Mouse (Mus musculus) forebrain, embryonic 14.5 days (tissue): ENCODE results near the gene Fam120a. TPM values are rescaled to one million over a fixed set of nuclear protein-coding genes. Genes with fewer than 3 reads are reported as not detected.

Experiments used
- ATAC-seq: fragments of 200-750 bp; cut with Nextera tagmentation; 2 replicates; pipeline ENCODE4 v1.8.0; 2017; ENCODE audit warnings: mild to moderate bottlenecking, moderate library complexity
- DNase-seq: peaks from one replicate; pipeline ENCODE4 v3.0.0-alpha.2; 2015; ENCODE audit warnings: low spot score
- H3K27ac ChIP-seq: fragments of 300-500 bp; sonication (generic); 2 replicates; pipeline ENCODE4 v1.5.1; 2014; ENCODE audit warnings: low read depth, mild to moderate bottlenecking, control low read depth, low read length, moderate library complexity
- H3K27me3 ChIP-seq: fragments of 300-500 bp; sonication (generic); replicated peaks from 2 replicates; pipeline ENCODE4 v1.6.1; 2014; ENCODE audit warnings: low read length, control low read depth, mixed read lengths; ENCODE audit not compliant: control insufficient read depth, insufficient read depth
- H3K36me3 ChIP-seq: fragments of 300-500 bp; sonication (generic); 2 replicates; pipeline ENCODE4 v1.6.1; 2014; ENCODE audit warnings: low read length, control low read depth; ENCODE audit not compliant: control insufficient read depth, insufficient read depth
- H3K4me1 ChIP-seq: fragments of 300-500 bp; sonication (generic); 2 replicates; pipeline ENCODE4 v1.6.1; 2014; ENCODE audit warnings: antibody characterized with exemption, low read length, control low read depth; ENCODE audit not compliant: control insufficient read depth, insufficient read depth
- H3K4me2 ChIP-seq: fragments of 300-500 bp; sonication (generic); 2 replicates; pipeline ENCODE4 v1.6.1; 2014; ENCODE audit warnings: mild to moderate bottlenecking, control low read depth, low read length
- H3K4me3 ChIP-seq: fragments of 300-500 bp; sonication (generic); 2 replicates; pipeline ENCODE4 v1.5.1; 2014; ENCODE audit warnings: low read depth, low read length, control low read depth
- H3K9ac ChIP-seq: fragments of 300-500 bp; sonication (generic); 2 replicates; pipeline ENCODE4 v1.6.1; 2014; ENCODE audit warnings: mild to moderate bottlenecking, low read length, control low read depth, moderate library complexity
- H3K9me3 ChIP-seq: fragments of 300-500 bp; sonication (generic); replicated peaks from 2 replicates; pipeline ENCODE4 v1.6.1; 2016; ENCODE audit warnings: low read length, control low read depth, mixed read lengths; ENCODE audit not compliant: control insufficient read depth
- WGBS: fragments of 180-500 bp; shearing (Covaris S2); extraction: QIAGEN DNeasy Blood & Tissue Kit; methylation state at CpG from one replicate; pipeline ENCODE4 v1.1.7; 2014; 5-methylcytosine and 5-hydroxymethylcytosine counted together
- polyA plus RNA-seq: library from polyadenylated mRNA; unstranded; fragments of >200 nt; fragmentation: Nextera tagmentation; extraction: Ambion mirVana; gene quantifications from 2 replicates; pipeline ENCODE4 v1.2.1, GENCODE M21; 2014

Fam120a gene
- 17.8 and 18.7 TPM in 2 replicates for polyA plus RNA-seq

GRCm38 (mm10) chr13:48967956-48968749 lies at the start of gene Fam120a:
TSS of gene Fam120a (minus strand) at chr13:48968017.
- WGBS, result under 1% methylated on average over 92 of the region's 116 CpGs
- ATAC-seq (peak; percentile 91), DNase-seq (peak; percentile 92)
- no peaks in the 10 kb centered on the region for H3K9me3 ChIP-seq
- peak within 1 kb of the TSS; percentile 92 for H3K9ac ChIP-seq
- H3K36me3 ChIP-seq, result 0 out of 2 replicates have a peak, but pooled peaks cover 3% of the 10 kb centered on the region
- peak within 1 kb of the TSS; percentile 85 for H3K4me3 ChIP-seq
- peaks cover 20% of the 10 kb centered on the region for H3K4me1 ChIP-seq
- H3K4me2 ChIP-seq, result peak within 1 kb of the TSS; percentile 98
- no peaks in the 10 kb centered on the region for H3K27me3 ChIP-seq
- H3K27ac ChIP-seq, result peak within 1 kb of the TSS; percentile 96

- Histone ChIP-seq H3K4me1 (peaks cover 14% of the 10 kb centered on the region), H3K27ac (no peak overlapping the region), H3K4me2 (no peak overlapping the region), H3K4me3 (no peak overlapping the region), H3K36me3 (no peaks in the 10 kb centered on the region), H3K9ac (no peak overlapping the region), H3K27me3 (no peaks in the 10 kb centered on the region), H3K9me3 (no peaks in the 10 kb centered on the region; the same call in 1 of the 2 replicates)
- ATAC-seq (no peak), DNase-seq (no peak)
- WGBS, result 100% methylated on average over 1 of the region's 1 CpGs
Observed at GRCm38 (mm10) chr13:49017375-49017774, 49.6 kb upstream of the Fam120a start.

- Histone ChIP-seq H3K36me3 (no peaks in the 10 kb centered on the region), H3K4me2 (peak overlapping the region; percentile 49), H3K9me3 (no peaks in the 10 kb centered on the region; the same call in 1 of the 2 replicates), H3K27ac (peak overlapping the region; percentile 94), H3K4me3 (peak overlapping the region; percentile 8), H3K9ac (peak overlapping the region; percentile 55), H3K4me1 (peaks cover 14% of the 10 kb centered on the region), H3K27me3 (no peaks in the 10 kb centered on the region)
- ATAC-seq (peak; percentile 93), DNase-seq (peak; percentile 97)
- WGBS, result under 1% methylated on average over 16 of the region's 16 CpGs
Observed at GRCm38 (mm10) chr13:49016311-49016761, 48.5 kb upstream of the Fam120a start.

GRCm38 (mm10) chr13:49015366-49016306 lies 47.8 kb upstream of the Fam120a start:
- 2% methylated on average over 30 of the region's 30 CpGs for WGBS
- Histone ChIP-seq H3K27ac (peak overlapping the region; percentile 94), H3K4me3 (peak overlapping the region; percentile 8), H3K9ac (peak overlapping the region; percentile 55), H3K27me3 (no peaks in the 10 kb centered on the region), H3K36me3 (no peaks in the 10 kb centered on the region), H3K9me3 (no peaks in the 10 kb centered on the region; the same call in 1 of the 2 replicates), H3K4me1 (peaks cover 14% of the 10 kb centered on the region), H3K4me2 (peak overlapping the region; percentile 49)
- peak; percentile 69 for ATAC-seq
- DNase-seq, result peak; percentile 88

- no peaks in the 10 kb centered on the region for H3K36me3 ChIP-seq
- H3K4me3 ChIP-seq, result no peak overlapping the region
- WGBS, result 13% methylated on average over 5 of the region's 5 CpGs
- DNase-seq, result peak; percentile 49
- H3K9me3 ChIP-seq, result no peaks in the 10 kb centered on the region; the same call in 1 of the 2 replicates
- no peak overlapping the region for H3K4me2 ChIP-seq
- peaks cover 9% of the 10 kb centered on the region for H3K4me1 ChIP-seq
- no peak overlapping the region for H3K9ac ChIP-seq
- H3K27ac ChIP-seq, result no peak overlapping the region
- ATAC-seq, result no peak
- no peaks in the 10 kb centered on the region for H3K27me3 ChIP-seq
Observed at GRCm38 (mm10) chr13:49013206-49013794, 45.5 kb upstream of the Fam120a start.

GRCm38 (mm10) chr13:49001691-49002090 lies 33.9 kb upstream of the Fam120a start:
- Histone ChIP-seq H3K27me3 (no peaks in the 10 kb centered on the region), H3K9me3 (no peaks in the 10 kb centered on the region), H3K9ac (no peak overlapping the region), H3K27ac (no peak overlapping the region), H3K4me2 (no peak overlapping the region), H3K4me1 (no peaks in the 10 kb centered on the region), H3K36me3 (no peaks in the 10 kb centered on the region), H3K4me3 (no peak overlapping the region)
- WGBS, result 52% methylated on average over 3 of the region's 3 CpGs
- peak; percentile 62 for DNase-seq
- ATAC-seq, result no peak

GRCm38 (mm10) chr13:48998591-48998990 lies 30.8 kb upstream of the Fam120a start:
- no peaks in the 10 kb centered on the region for H3K9me3 ChIP-seq
- H3K4me1 ChIP-seq, result 0 out of 2 replicates have a peak, but pooled peaks cover 4% of the 10 kb centered on the region
- no peak overlapping the region for H3K4me3 ChIP-seq
- no peak overlapping the region for H3K4me2 ChIP-seq
- H3K27me3 ChIP-seq, result no peaks in the 10 kb centered on the region
- 10% methylated on average over 6 of the region's 6 CpGs for WGBS
- no peaks in the 10 kb centered on the region for H3K36me3 ChIP-seq
- H3K27ac ChIP-seq, result no peak overlapping the region
- no peak overlapping the region for H3K9ac ChIP-seq
- ATAC-seq, result 0 out of 2 replicates have a peak, but pooled peaks have one; percentile 57
- peak; percentile 80 for DNase-seq

- ATAC-seq, result no peak
- H3K9me3 ChIP-seq, result no peaks in the 10 kb centered on the region
- H3K9ac ChIP-seq, result no peak overlapping the region
- H3K4me2 ChIP-seq, result no peak overlapping the region
- no peak for DNase-seq
- WGBS, result 80% methylated on average over 4 of the region's 4 CpGs
- H3K4me3 ChIP-seq, result no peak overlapping the region
- no peaks in the 10 kb centered on the region for H3K36me3 ChIP-seq
- H3K27me3 ChIP-seq, result no peaks in the 10 kb centered on the region
- H3K27ac ChIP-seq, result no peak overlapping the region
- 0 out of 2 replicates have a peak, but pooled peaks cover 4% of the 10 kb centered on the region for H3K4me1 ChIP-seq
Observed at GRCm38 (mm10) chr13:48996731-48997130, 28.9 kb upstream of the Fam120a start.
